Mouse (Mus musculus): ENCODE measurements around the gene Lamtor3. TPM values are rescaled to one million over a fixed set of nuclear protein-coding genes. Genes with fewer than 3 reads are reported as not detected.
A peak's percentile ranks its signal among the peaks of the same experiment; 100 is the strongest.

Lamtor3 gene
- polyA plus RNA-seq, 1 experiment from 2014 or later: 46.5 TPM

DNA sequence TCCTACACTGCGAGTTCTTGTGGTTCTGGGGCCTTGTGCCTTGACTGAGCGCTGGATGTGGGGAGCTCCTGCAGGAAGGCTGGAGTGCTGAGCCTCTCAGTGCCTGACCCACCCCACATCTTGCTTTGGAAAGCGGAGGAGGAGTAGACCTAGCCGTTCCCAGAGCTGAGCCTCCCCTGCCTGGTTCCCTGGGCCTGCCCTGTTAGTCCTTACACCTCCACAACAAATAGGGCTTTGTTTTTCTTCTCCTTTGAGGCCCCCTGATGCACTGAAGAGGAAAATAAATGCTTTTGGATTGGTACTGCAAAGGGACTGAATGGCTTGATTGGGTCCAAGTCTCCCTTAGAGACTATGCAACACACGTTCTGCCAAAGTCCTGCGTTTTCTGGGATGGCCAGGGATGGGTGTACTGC lies 59.3 kb downstream of the Lamtor3 start:
- H3K27ac ChIP-seq (ENCODE audit: low read depth): 0 out of 2 replicates have a peak overlapping the region, but pooled peaks have one; percentile 9
- TF ChIP-seq EP300 (IDR thresholded peaks at IDR 0.05; ENCODE audit: low read depth) (no peak), CTCF (IDR thresholded peaks at IDR 0.05; ENCODE audit: low read depth) (no peak)
- no peaks in the 10 kb centered on the region for H3K9me3 ChIP-seq (ENCODE audit: low read length)
- no peaks in the 10 kb centered on the region for H3K27me3 ChIP-seq (ENCODE audit: insufficient read depth, low read length)
- H3K4me2 ChIP-seq (ENCODE audit: low read depth, low read length): peak overlapping the region; percentile 78
- H3K4me1 ChIP-seq (ENCODE audit: insufficient read depth): peaks cover 59% of the 10 kb centered on the region
- H3K4me3 ChIP-seq (ENCODE audit: low read depth, low read length): 0 out of 2 replicates have a peak overlapping the region, but pooled peaks have one; percentile 66
- peak overlapping the region; percentile 6; the same call in 1 of the 2 replicates for H3K9ac ChIP-seq (replicated peaks)
- H3K36me3 ChIP-seq (replicated peaks; ENCODE audit: insufficient read depth, low read length): peaks cover 7% of the 10 kb centered on the region
- DNase-seq (no peak), ATAC-seq (no peak)
- 51% methylated on average over 6 of the region's 6 CpGs for WGBS (ENCODE audit: insufficient replicate concordance)

DNA sequence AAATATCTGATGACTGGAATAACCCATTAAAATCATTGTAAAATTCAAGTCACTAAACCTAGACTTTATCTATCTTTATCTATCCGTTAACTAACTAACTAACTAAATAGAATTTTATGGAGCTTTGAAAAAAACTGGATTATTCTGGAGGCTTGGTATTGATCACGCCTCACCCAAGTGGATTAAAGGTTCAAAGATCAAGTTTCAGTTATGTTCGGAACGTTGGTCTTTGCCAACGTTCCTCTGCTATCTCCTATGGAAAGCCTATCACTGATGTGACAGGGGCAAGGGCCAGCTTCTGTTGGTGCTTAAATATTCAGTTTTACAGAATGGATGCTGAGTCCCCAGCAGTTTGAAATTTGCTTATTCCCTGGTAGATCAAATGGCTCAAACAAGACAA lies 59.9 kb downstream of the Lamtor3 start:
- ATAC-seq: no peak
- Histone ChIP-seq H3K36me3 (replicated peaks; ENCODE audit: insufficient read depth, low read length) (peaks cover 7% of the 10 kb centered on the region), H3K4me2 (ENCODE audit: low read depth, low read length) (peak overlapping the region; percentile 78), H3K27me3 (ENCODE audit: insufficient read depth, low read length) (no peaks in the 10 kb centered on the region), H3K27ac (ENCODE audit: low read depth) (peak overlapping the region; percentile 61), H3K9ac (replicated peaks) (peak overlapping the region; percentile 41; the same call in 1 of the 2 replicates), H3K9me3 (ENCODE audit: low read length) (no peaks in the 10 kb centered on the region), H3K4me3 (ENCODE audit: low read depth, low read length) (peak overlapping the region; percentile 66), H3K4me1 (ENCODE audit: insufficient read depth) (peaks cover 53% of the 10 kb centered on the region)
- WGBS (ENCODE audit: insufficient replicate concordance): 45% methylated on average over 5 of the region's 5 CpGs
- TF ChIP-seq CTCF (IDR thresholded peaks at IDR 0.05; ENCODE audit: low read depth) (no peak), EP300 (IDR thresholded peaks at IDR 0.05; ENCODE audit: low read depth) (no peak)
- DNase-seq: no peak

Other genes starting within 250 kb of the Lamtor3 start
- gene Gm21962, start 247.0 kb upstream of the Lamtor3 start, polyA plus RNA-seq (2015; fragmentation: Nextera tagmentation; extraction: Ambion mirVana): not detected in 2 replicates
- gene H2afz, start 54.0 kb upstream of the Lamtor3 start, polyA plus RNA-seq (2015; fragmentation: Nextera tagmentation; extraction: Ambion mirVana): 651 and 676 TPM in 2 replicates
- gene Dnajb14, start 50.8 kb upstream of the Lamtor3 start, polyA plus RNA-seq (2015; fragmentation: Nextera tagmentation; extraction: Ambion mirVana): 6.4 and 6.9 TPM in 2 replicates
- gene Dapp1, start 63.0 kb downstream of the Lamtor3 start, polyA plus RNA-seq (2015; fragmentation: Nextera tagmentation; extraction: Ambion mirVana): 9.6 and 10.3 TPM in 2 replicates
- gene 1110002E22Rik, start 146.5 kb downstream of the Lamtor3 start, polyA plus RNA-seq (2015; fragmentation: Nextera tagmentation; extraction: Ambion mirVana): 0.01 and 0.06 TPM in 2 replicates
- not detected in 2 replicates for gene Gm5105, start 148.9 kb downstream of the Lamtor3 start, polyA plus RNA-seq (2015; fragmentation: Nextera tagmentation; extraction: Ambion mirVana)
- 3.0 and 4.1 TPM in 2 replicates for gene Trmt10a, start 224.9 kb downstream of the Lamtor3 start, polyA plus RNA-seq (2015; fragmentation: Nextera tagmentation; extraction: Ambion mirVana)
- gene Mttp, start 226.5 kb downstream of the Lamtor3 start, polyA plus RNA-seq (2015; fragmentation: Nextera tagmentation; extraction: Ambion mirVana): 83.2 and 86.4 TPM in 2 replicates